Mouse (Mus musculus) spleen, adult 12 weeks (tissue): ENCODE data around the gene Prss22.

Source experiments
- DNase-seq: peaks from one replicate; pipeline ENCODE4 v3.0.0; 2022; ENCODE audit warnings: low spot score

The Prss22 gene

GRCm38 (mm10) chr17:23997901-23998300 is at the start of gene Prss22:
Gene Prss22 (minus strand): TSS chr17:23998100.
- DNase-seq: no peak

- no peak for DNase-seq
Measured at GRCm38 (mm10) chr17:24046026-24046425, 48.1 kb upstream of the Prss22 start.

- no peak for DNase-seq
Measured at GRCm38 (mm10) chr17:24045608-24046007, 47.7 kb upstream of the Prss22 start.

- no peak for DNase-seq
Measured at GRCm38 (mm10) chr17:24044482-24044881, 46.6 kb upstream of the Prss22 start.

- no peak for DNase-seq
Measured at GRCm38 (mm10) chr17:24037844-24038243, 39.9 kb upstream of the Prss22 start, which contains the start of gene Prss27. Gene Prss27 (plus strand): TSS chr17:24038144.

- no peak for DNase-seq
Measured at GRCm38 (mm10) chr17:24037360-24037759, 39.5 kb upstream of the Prss22 start.

GRCm38 (mm10) chr17:24036954-24037353 is 39.1 kb upstream of the Prss22 start:
- DNase-seq: no peak

- DNase-seq: no peak
Measured at GRCm38 (mm10) chr17:24035087-24035486, 37.2 kb upstream of the Prss22 start.

- DNase-seq: no peak
Measured at GRCm38 (mm10) chr17:24030551-24030950, 32.7 kb upstream of the Prss22 start.

GRCm38 (mm10) chr17:24029477-24029876 is 31.6 kb upstream of the Prss22 start:
- DNase-seq: no peak

- peak; percentile 57 for DNase-seq
Measured at GRCm38 (mm10) chr17:24021375-24022199, 23.7 kb upstream of the Prss22 start.

- no peak for DNase-seq
Measured at GRCm38 (mm10) chr17:24020696-24021095, 22.8 kb upstream of the Prss22 start.

GRCm38 (mm10) chr17:24015727-24016126 is 17.8 kb upstream of the Prss22 start:
- no peak for DNase-seq

- DNase-seq: no peak
Measured at GRCm38 (mm10) chr17:24014433-24014965, 16.6 kb upstream of the Prss22 start.

- no peak for DNase-seq
Measured at GRCm38 (mm10) chr17:24012921-24013320, 15.0 kb upstream of the Prss22 start.

- DNase-seq: no peak
Measured at GRCm38 (mm10) chr17:24009617-24010016, 11.7 kb upstream of the Prss22 start.

- DNase-seq: no peak
Measured at GRCm38 (mm10) chr17:24008105-24008504, 10.2 kb upstream of the Prss22 start.

GRCm38 (mm10) chr17:24007391-24007790 is 9.5 kb upstream of the Prss22 start:
- no peak for DNase-seq

GRCm38 (mm10) chr17:24006930-24007329 is 9.0 kb upstream of the Prss22 start:
- no peak for DNase-seq

GRCm38 (mm10) chr17:24005049-24005448 is 7.1 kb upstream of the Prss22 start:
- DNase-seq: no peak

GRCm38 (mm10) chr17:24004071-24004665 is 6.3 kb upstream of the Prss22 start:
- DNase-seq: no peak

GRCm38 (mm10) chr17:24000404-24000803 is 2.5 kb upstream of the Prss22 start:
- DNase-seq: no peak

- DNase-seq: no peak
Measured at GRCm38 (mm10) chr17:23998383-23998782, 483 bp upstream of the Prss22 start.
